Mouse (Mus musculus): ENCODE measurements around the gene Akap6. TPM values are rescaled to one million over a fixed set of nuclear protein-coding genes. Genes with fewer than 3 reads are reported as not detected.
A peak's percentile ranks its signal among the peaks of the same experiment; 100 is the strongest.

Gene Akap6
- total and polyA plus RNA-seq, 3 experiments = not detected

GRCm38 (mm10) chr12:52781066-52781465 lies 81.9 kb downstream of the Akap6 start:
- no peak for DNase-seq (ENCODE audit: low read depth, low spot score)
- H3K27ac ChIP-seq (ENCODE audit: control insufficient read depth, low read depth, low read length) = no peak overlapping the region
- no peaks in the 10 kb centered on the region for H3K9me3 ChIP-seq (replicated peaks; ENCODE audit: insufficient read depth, low read length)
- H3K9ac ChIP-seq (ENCODE audit: control insufficient read depth, low read depth, low read length, poor library complexity, severe bottlenecking) = no peak overlapping the region
- TF ChIP-seq ZKSCAN1 (IDR thresholded peaks at IDR 0.05; ENCODE audit: low read depth, low read length) (no peak), POLR2AphosphoS2 (IDR thresholded peaks at IDR 0.05; ENCODE audit: low read length) (no peak), USF2 (IDR thresholded peaks at IDR 0.05; ENCODE audit: borderline replicate concordance in 1 of 2, insufficient read depth in 1 of 2, low read depth in 1 of 2, low read length in 2 of 2) (no peak), POLR2AphosphoS5 (IDR thresholded peaks at IDR 0.05; ENCODE audit: borderline replicate concordance, low read depth, low read length) (no peak), SMC3 (IDR thresholded peaks at IDR 0.05; ENCODE audit: low read depth, low read length) (no peak), MEF2A (IDR thresholded peaks at IDR 0.05; ENCODE audit: extremely low read depth, insufficient replicate concordance, low read depth, low read length, poor library complexity, severe bottlenecking) (no peak), ZMIZ1 (IDR thresholded peaks at IDR 0.05; ENCODE audit: low read depth, low read length) (no peak), RCOR1 (IDR thresholded peaks at IDR 0.05; ENCODE audit: low read depth, low read length) (no peak), TAL1 (IDR thresholded peaks at IDR 0.05; ENCODE audit: low read length) (no peak), KAT2A (conservative IDR thresholded peaks at IDR 0.05; ENCODE audit: low read depth, low read length) (no peak), USF1 (IDR thresholded peaks at IDR 0.05; ENCODE audit: low read depth, low read length) (no peak), HCFC1 (IDR thresholded peaks at IDR 0.05; ENCODE audit: low read depth, low read length) (no peak), MYB (IDR thresholded peaks at IDR 0.05; ENCODE audit: low read depth, low read length) (no peak), POLR2A (IDR thresholded peaks at IDR 0.05; ENCODE audit: control insufficient read depth in 1 of 2, insufficient read depth in 1 of 2, low read depth in 1 of 2, low read length in 2 of 2, poor library complexity in 1 of 2) (no peak)
- no peaks in the 10 kb centered on the region for H3K36me3 ChIP-seq (ENCODE audit: control insufficient read depth in 1 of 2, insufficient read depth in 2 of 2, low read length in 2 of 2)
- no peak overlapping the region for H3K4me3 ChIP-seq (ENCODE audit: control insufficient read depth in 1 of 2, insufficient read depth in 1 of 2, low read depth in 2 of 2, low read length in 2 of 2)
- peaks cover 4 to 13% of the 10 kb centered on the region in 2 experiments for H3K27me3 ChIP-seq (ENCODE audit: control insufficient read depth in 1 of 2, insufficient read depth in 2 of 2, low read length in 2 of 2)
- H3K4me1 ChIP-seq (ENCODE audit: control insufficient read depth in 1 of 2, insufficient read depth in 2 of 2, low read length in 2 of 2) = no peaks in the 10 kb centered on the region
- H3K79me2 ChIP-seq (ENCODE audit: control insufficient read depth, insufficient read depth, low read length, poor library complexity) = no peaks in the 10 kb centered on the region

DNA sequence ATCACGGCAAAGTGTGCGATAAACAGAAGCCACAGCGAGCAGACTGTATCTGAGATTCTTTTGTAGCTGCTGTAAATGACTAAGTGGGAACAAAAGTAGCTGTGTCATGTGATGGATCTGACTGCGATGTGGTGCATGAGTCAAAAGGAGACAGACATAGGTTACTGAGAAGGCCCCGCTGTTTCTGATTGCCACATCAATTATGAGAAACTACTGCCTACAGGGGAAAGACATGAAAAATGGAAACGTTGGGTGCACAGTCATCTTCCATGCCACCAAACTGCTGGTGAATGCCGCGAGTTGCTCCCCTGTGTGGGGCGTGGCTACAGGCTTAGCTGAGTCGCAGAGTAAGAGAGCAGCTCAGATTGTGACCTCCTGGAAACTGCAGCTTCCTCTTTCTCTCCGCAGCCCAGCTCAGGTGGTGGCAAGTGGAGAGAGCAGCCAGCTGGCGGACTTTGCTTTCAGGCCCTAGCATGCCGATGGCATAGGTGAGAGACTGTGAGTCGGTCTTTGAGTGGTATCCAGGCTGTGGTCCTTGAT lies 83.8 kb downstream of the Akap6 start:
- Histone ChIP-seq H3K27me3 (ENCODE audit: control insufficient read depth in 1 of 2, insufficient read depth in 2 of 2, low read length in 2 of 2) (peaks cover 4 to 13% of the 10 kb centered on the region in 2 experiments), H3K36me3 (ENCODE audit: control insufficient read depth in 1 of 2, insufficient read depth in 2 of 2, low read length in 2 of 2) (no peaks in the 10 kb centered on the region), H3K4me3 (ENCODE audit: control insufficient read depth in 1 of 2, insufficient read depth in 1 of 2, low read depth in 2 of 2, low read length in 2 of 2) (no peak overlapping the region), H3K27ac (ENCODE audit: control insufficient read depth, low read depth, low read length) (no peak overlapping the region), H3K9ac (ENCODE audit: control insufficient read depth, low read depth, low read length, poor library complexity, severe bottlenecking) (no peak overlapping the region), H3K4me1 (ENCODE audit: control insufficient read depth in 1 of 2, insufficient read depth in 2 of 2, low read length in 2 of 2) (no peaks in the 10 kb centered on the region), H3K79me2 (ENCODE audit: control insufficient read depth, insufficient read depth, low read length, poor library complexity) (no peaks in the 10 kb centered on the region), H3K9me3 (replicated peaks; ENCODE audit: insufficient read depth, low read length) (no peaks in the 10 kb centered on the region)
- DNase-seq (ENCODE audit: low read depth, low spot score) = peak; percentile 65
- TF ChIP-seq USF1 (IDR thresholded peaks at IDR 0.05; ENCODE audit: low read depth, low read length) (0 out of 2 replicates have a peak, but pooled peaks have one; percentile 28), CHD1 (IDR thresholded peaks at IDR 0.05; ENCODE audit: low read depth, low read length) (no peak), EP300 (IDR thresholded peaks at IDR 0.05; ENCODE audit: low read depth in 1 of 2, low read length in 2 of 2) (no peak), MXI1 (IDR thresholded peaks at IDR 0.05; ENCODE audit: low read depth, low read length) (no peak), TBP (IDR thresholded peaks at IDR 0.05; ENCODE audit: low read depth, low read length) (0 out of 2 replicates have a peak, but pooled peaks have one; percentile 28), ELF1 (IDR thresholded peaks at IDR 0.05; ENCODE audit: low read depth, low read length) (no peak), ZNF384 (IDR thresholded peaks at IDR 0.05; ENCODE audit: low read depth, low read length) (no peak), BHLHE40 (IDR thresholded peaks at IDR 0.05; ENCODE audit: borderline replicate concordance, low read depth, low read length) (no peak)
